Mouse (Mus musculus) kidney, adult 2 months (tissue): ENCODE data around the gene Txnrd2.

Experiments
- CTCF ChIP-seq: fragments of 200-500 bp; conservative IDR thresholded peaks from 2 replicates; pipeline ENCODE4 v1.5.1; 2011; ENCODE audit warnings: low read depth, mild to moderate bottlenecking, control low read depth, low read length, moderate library complexity, mixed read lengths; ENCODE audit not compliant: insufficient read depth, insufficient read length
- POLR2A ChIP-seq: fragments of 200-500 bp; IDR thresholded peaks from one replicate; pipeline ENCODE4 v1.6.1; 2011; ENCODE audit warnings: low read depth, low read length, control low read depth

GRCm38 (mm10) chr16:18384659-18385058 is 41.5 kb upstream of the Txnrd2 start:
- TF ChIP-seq CTCF, result no peak
- TF ChIP-seq POLR2A, result no peak
